Mouse (Mus musculus) cerebellum, adult 2 months (tissue): ENCODE data around the gene Cst8. TPM values are rescaled to one million over a fixed set of nuclear protein-coding genes. Genes with fewer than 3 reads are reported as not detected.

Experiments used
- DNase-seq, 2 experiments: peaks; one replicate each; pipeline ENCODE4 v3.0.0; 2021
- H3K27ac ChIP-seq: fragments of 200-500 bp; 2 replicates; pipeline ENCODE4 v1.5.1; 2012; ENCODE audit warnings: low read length, control low read depth, inconsistent platforms; ENCODE audit not compliant: insufficient read depth
- H3K27me3 ChIP-seq: fragments of 200-500 bp; 2 replicates; pipeline ENCODE4 v1.6.1; 2012; ENCODE audit warnings: inconsistent platforms, mild to moderate bottlenecking, low read length, moderate library complexity; ENCODE audit not compliant: control insufficient read depth, insufficient read depth
- H3K4me1 ChIP-seq: fragments of 200-500 bp; 2 replicates; pipeline ENCODE4 v1.6.1; 2011; ENCODE audit warnings: low read length; ENCODE audit not compliant: control insufficient read depth, insufficient read depth
- H3K4me3 ChIP-seq: fragments of 200-500 bp; replicated peaks from 2 replicates; pipeline ENCODE3; 2011; ENCODE audit warnings: mild to moderate bottlenecking, low read depth, low read length, control low read depth; ENCODE audit not compliant: insufficient read depth
- CTCF ChIP-seq: fragments of 200-500 bp; IDR thresholded peaks from 2 replicates; pipeline ENCODE4 v1.5.1; 2011; ENCODE audit warnings: low read depth, mild to moderate bottlenecking, control low read depth, low read length, moderate library complexity, borderline replicate concordance; ENCODE audit not compliant: insufficient read depth
- POLR2A ChIP-seq: fragments of 200-500 bp; IDR thresholded peaks from 2 replicates; pipeline ENCODE4 v1.6.1; 2011; ENCODE audit warnings: low read length, control low read depth, borderline replicate concordance; ENCODE audit not compliant: insufficient read depth
- WGBS: fragments of 180-500 bp; shearing (Covaris S2); methylation state at CpG from one replicate; pipeline ENCODE4 v1.1.7; 2018; 5-methylcytosine and 5-hydroxymethylcytosine counted together
- polyA plus RNA-seq: library from polyadenylated mRNA; depleted of rRNA; stranded (reverse); fragments of >200 nt; gene quantifications from 2 replicates; pipeline ENCODE4 v1.2.3, GENCODE M21; 2012; rRNA removed

Cst8 gene
- polyA plus RNA-seq, 1 experiment = not detected

DNA sequence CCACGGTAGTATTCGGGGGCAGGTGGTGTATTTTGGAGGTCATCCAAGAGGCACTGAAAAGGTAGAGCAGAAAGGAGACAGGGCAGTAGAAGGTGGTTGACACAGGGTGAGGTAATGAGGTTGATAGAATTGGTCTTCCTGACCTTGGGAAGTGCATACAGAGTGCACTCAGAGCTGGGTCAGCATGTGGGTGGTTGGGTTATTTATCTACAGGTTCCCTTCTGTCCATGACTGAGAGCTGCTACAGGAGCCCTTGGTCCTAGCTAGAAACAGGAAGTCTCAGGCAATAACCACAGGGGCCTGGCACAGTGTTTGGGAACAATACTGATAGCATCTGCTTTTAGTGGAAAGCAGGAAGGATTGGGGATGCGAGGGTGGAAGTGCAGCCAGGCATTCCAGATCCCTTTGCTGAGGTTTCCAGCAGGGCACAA lies 2.9 kb downstream of the Cst8 start:
- DNase-seq = peak; percentile 66 to 86
- Histone ChIP-seq H3K4me1 (peaks cover 12% of the 10 kb centered on the region), H3K27ac (peak overlapping the region; percentile 58), H3K4me3 (no peak overlapping the region), H3K27me3 (no peaks in the 10 kb centered on the region)
- whole genome bisulfite sequencing = 11% methylated on average over 3 of the region's 3 CpGs
- no peak for TF ChIP-seq CTCF
- TF ChIP-seq POLR2A = no peak

DNA sequence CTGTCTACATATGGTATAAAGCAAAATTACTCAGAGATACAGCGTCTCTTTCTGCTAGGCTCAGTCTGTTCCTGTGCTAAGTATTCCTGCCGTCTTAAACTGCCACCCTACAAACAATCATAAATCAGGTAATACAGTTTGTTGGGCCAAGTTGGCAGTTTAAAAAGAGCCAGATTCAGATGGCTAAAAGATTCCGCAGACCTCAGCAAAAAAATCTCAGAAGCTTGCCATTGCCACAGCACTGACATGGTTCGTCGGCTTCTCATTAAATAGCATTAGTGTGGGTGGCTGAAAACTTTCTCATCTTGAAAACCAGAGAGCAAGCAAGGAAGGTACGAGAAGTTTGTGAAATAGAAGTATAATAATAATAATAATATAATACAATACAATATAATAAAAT lies 8.1 kb downstream of the Cst8 start:
- Histone ChIP-seq H3K4me3 (no peak overlapping the region), H3K27me3 (no peaks in the 10 kb centered on the region), H3K27ac (no peak overlapping the region), H3K4me1 (peaks cover 1% of the 10 kb centered on the region; the same call in 1 of the 2 replicates)
- no peak for DNase-seq
- 44% methylated on average over 6 of the region's 6 CpGs for WGBS
- TF ChIP-seq CTCF (no peak), POLR2A (no peak)

DNA sequence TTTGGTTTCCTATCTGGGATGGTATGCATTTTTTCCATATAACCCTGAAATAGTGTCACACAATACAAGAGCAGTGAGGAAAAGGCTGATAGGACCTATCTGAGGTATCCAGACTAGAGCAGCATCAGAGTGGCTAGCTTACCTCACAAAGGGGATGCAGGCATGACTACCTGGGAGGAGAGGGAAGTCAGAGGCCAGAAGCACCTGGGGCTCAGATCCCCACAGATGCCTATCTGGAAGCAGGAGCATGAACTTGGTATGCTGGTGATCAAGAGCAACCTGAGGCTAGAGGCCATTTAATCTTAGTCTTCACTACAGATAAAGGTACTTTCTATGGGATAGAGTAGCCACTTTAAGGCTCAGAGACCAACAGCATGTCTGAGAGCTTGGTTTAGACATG lies 21.3 kb downstream of the Cst8 start, which contains the start of gene Cst13:
Cst13 (plus strand) TSS at position 173 of the 400 bp plus-strand sequence.
- no peak for TF ChIP-seq CTCF
- no peak for TF ChIP-seq POLR2A
- Histone ChIP-seq H3K27ac (no peak within 1 kb of the TSS), H3K27me3 (no peaks in the 10 kb centered on the region), H3K4me1 (no peaks in the 10 kb centered on the region), H3K4me3 (no peak within 1 kb of the TSS)
- DNase-seq = no peak

GRCm38 (mm10) chr2:148825986-148826385 lies 27.4 kb downstream of the Cst8 start:
- DNase-seq = no peak
- TF ChIP-seq CTCF = no peak
- no peak for TF ChIP-seq POLR2A
- WGBS = 80% methylated on average over 1 of the region's 1 CpGs
- Histone ChIP-seq H3K27ac (no peak overlapping the region), H3K4me3 (no peak overlapping the region), H3K27me3 (no peaks in the 10 kb centered on the region), H3K4me1 (no peaks in the 10 kb centered on the region)

- no peak for DNase-seq
- no peak within 1 kb of the TSS for H3K4me3 ChIP-seq
- 59% methylated on average over 4 of the region's 4 CpGs for WGBS
- H3K27ac ChIP-seq = no peak within 1 kb of the TSS
- TF ChIP-seq POLR2A = no peak
- no peak for TF ChIP-seq CTCF
- no peaks in the 10 kb centered on the region for H3K4me1 ChIP-seq
- no peaks in the 10 kb centered on the region for H3K27me3 ChIP-seq
Measured at GRCm38 (mm10) chr2:148834912-148835311, 36.3 kb downstream of the Cst8 start, which contains the start of gene Cst9. Cst9 (plus strand) TSS chr2:148835147.

GRCm38 (mm10) chr2:148838075-148838777 lies 39.6 kb downstream of the Cst8 start:
- Histone ChIP-seq H3K27ac (no peak overlapping the region), H3K27me3 (no peaks in the 10 kb centered on the region), H3K4me1 (no peaks in the 10 kb centered on the region), H3K4me3 (no peak overlapping the region)
- no peak for DNase-seq
- WGBS = 81% methylated on average over 5 of the region's 5 CpGs
- TF ChIP-seq CTCF = no peak

DNA sequence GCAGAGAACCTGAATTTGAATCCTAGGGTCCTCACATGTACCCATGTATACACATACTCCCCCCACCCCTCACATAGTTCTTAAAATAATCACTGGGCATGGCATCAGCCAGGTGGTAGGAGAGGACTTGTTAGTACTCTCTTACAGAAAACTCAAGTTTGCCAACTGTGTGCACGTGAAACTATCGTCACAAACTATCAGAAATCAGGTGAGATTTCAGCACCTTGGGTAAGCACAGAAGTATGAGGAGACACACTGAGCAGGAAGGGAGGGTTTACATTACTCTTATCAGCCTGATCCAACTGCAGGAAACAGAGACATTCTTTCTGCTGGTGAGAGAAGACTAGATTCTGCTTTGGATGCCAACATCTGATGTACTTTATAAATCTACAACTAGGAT lies 40.6 kb downstream of the Cst8 start:
- H3K4me1 ChIP-seq = no peaks in the 10 kb centered on the region
- 85% methylated on average over 2 of the region's 2 CpGs for WGBS
- H3K27me3 ChIP-seq = no peaks in the 10 kb centered on the region
- no peak overlapping the region for H3K4me3 ChIP-seq
- TF ChIP-seq POLR2A = no peak
- no peak for TF ChIP-seq CTCF
- DNase-seq = no peak
- no peak overlapping the region for H3K27ac ChIP-seq

GRCm38 (mm10) chr2:148851116-148851906 lies 52.7 kb downstream of the Cst8 start:
- no peaks in the 10 kb centered on the region for H3K4me1 ChIP-seq
- TF ChIP-seq CTCF (peak; percentile 50; the same call in 1 of the 2 replicates), POLR2A (no peak)
- H3K27ac ChIP-seq = no peak overlapping the region
- 28% methylated on average over 8 of the region's 8 CpGs for WGBS
- H3K4me3 ChIP-seq = no peak overlapping the region
- H3K27me3 ChIP-seq = no peaks in the 10 kb centered on the region
- peak; percentile 70 to 71 for DNase-seq

Other genes with a start within 250 kb of the Cst8 start
- gene Nxt1, start 126.2 kb upstream of the Cst8 start, polyA plus RNA-seq = 26.8 and 27.8 TPM in 2 replicates
- 17.8 and 18.7 TPM in 2 replicates for gene Gzf1, start 117.8 kb upstream of the Cst8 start, polyA plus RNA-seq
- 189 and 192 TPM in 2 replicates for gene Napb, start 66.3 kb upstream of the Cst8 start, polyA plus RNA-seq
- gene Cstl1, start 48.4 kb upstream of the Cst8 start, polyA plus RNA-seq = 0.27 TPM in 1 of 2 replicates, not detected in the other
- gene Cst11, start 27.3 kb upstream of the Cst8 start, polyA plus RNA-seq = not detected in 2 replicates
- not detected in 2 replicates for gene 8030411F24Rik, start 16.8 kb upstream of the Cst8 start, polyA plus RNA-seq
- not detected in 2 replicates for gene Cst12, start 9.4 kb upstream of the Cst8 start, polyA plus RNA-seq
- not detected in 2 replicates for gene Cst13, start 21.3 kb downstream of the Cst8 start, polyA plus RNA-seq
- gene Cst9, start 36.4 kb downstream of the Cst8 start, polyA plus RNA-seq = not detected in 2 replicates
- gene 9230104L09Rik, start 66.3 kb downstream of the Cst8 start, polyA plus RNA-seq = not detected in 2 replicates
- 1,975 and 2,220 TPM in 2 replicates for gene Cst3, start 76.9 kb downstream of the Cst8 start, polyA plus RNA-seq
- not detected in 2 replicates for gene Gm1330, start 204.5 kb downstream of the Cst8 start, polyA plus RNA-seq
- not detected in 2 replicates for gene Gm10750, start 218.5 kb downstream of the Cst8 start, polyA plus RNA-seq